Mouse (Mus musculus): ENCODE results near the gene Zfyve1. TPM values are rescaled to one million over a fixed set of nuclear protein-coding genes. Genes with fewer than 3 reads are reported as not detected.
A peak's percentile ranks its signal among the peaks of the same experiment; 100 is the strongest.

Zfyve1 gene
- polyA plus RNA-seq, 1 experiment = 37.7 TPM

GRCm38 (mm10) chr12:83517580-83517979 lies 79.4 kb downstream of the Zfyve1 start:
- H3K36me3 ChIP-seq (ENCODE audit: control insufficient read depth, insufficient read depth, low read length, poor library complexity, severe bottlenecking) = no peaks in the 10 kb centered on the region
- no peaks in the 10 kb centered on the region for H3K9me3 ChIP-seq (replicated peaks; ENCODE audit: control insufficient read depth, insufficient read depth, low read length, poor library complexity, severe bottlenecking)
- TF ChIP-seq EP300 (IDR thresholded peaks at IDR 0.05; ENCODE audit: insufficient read depth, low read depth, low read length) (no peak), POLR2A (IDR thresholded peaks at IDR 0.05; ENCODE audit: insufficient read depth, low read length) (no peak), CTCF (IDR thresholded peaks at IDR 0.05; ENCODE audit: low read depth, low read length) (no peak)
- H3K27me3 ChIP-seq (ENCODE audit: control insufficient read depth, insufficient read depth, low read length, poor library complexity, severe bottlenecking) = no peaks in the 10 kb centered on the region
- H3K9ac ChIP-seq (ENCODE audit: low read depth, poor library complexity, severe bottlenecking) = no peak overlapping the region
- peak overlapping the region; percentile 20 for H3K27ac ChIP-seq (ENCODE audit: insufficient read depth, low read length)
- no peak overlapping the region for H3K4me3 ChIP-seq (ENCODE audit: low read depth, low read length)
- peaks cover 3% of the 10 kb centered on the region for H3K4me1 ChIP-seq (ENCODE audit: control insufficient read depth, insufficient read depth, low read length)

GRCm38 (mm10) chr12:83514216-83514615 lies 82.8 kb downstream of the Zfyve1 start:
- Histone ChIP-seq H3K9ac (ENCODE audit: low read depth, poor library complexity, severe bottlenecking) (no peak overlapping the region), H3K27me3 (ENCODE audit: control insufficient read depth, insufficient read depth, low read length, poor library complexity, severe bottlenecking) (no peaks in the 10 kb centered on the region), H3K27ac (ENCODE audit: insufficient read depth, low read length) (no peak overlapping the region), H3K36me3 (ENCODE audit: control insufficient read depth, insufficient read depth, low read length, poor library complexity, severe bottlenecking) (no peaks in the 10 kb centered on the region), H3K9me3 (replicated peaks; ENCODE audit: control insufficient read depth, insufficient read depth, low read length, poor library complexity, severe bottlenecking) (no peaks in the 10 kb centered on the region), H3K4me1 (ENCODE audit: control insufficient read depth, insufficient read depth, low read length) (peaks cover 3% of the 10 kb centered on the region), H3K4me3 (ENCODE audit: low read depth, low read length) (no peak overlapping the region)
- TF ChIP-seq EP300 (IDR thresholded peaks at IDR 0.05; ENCODE audit: insufficient read depth, low read depth, low read length) (no peak), POLR2A (IDR thresholded peaks at IDR 0.05; ENCODE audit: insufficient read depth, low read length) (no peak), CTCF (IDR thresholded peaks at IDR 0.05; ENCODE audit: low read depth, low read length) (no peak)

- no peak overlapping the region for H3K27ac ChIP-seq (ENCODE audit: insufficient read depth, low read length)
- no peak for TF ChIP-seq CTCF (IDR thresholded peaks at IDR 0.05; ENCODE audit: low read depth, low read length)
- no peak for TF ChIP-seq POLR2A (IDR thresholded peaks at IDR 0.05; ENCODE audit: insufficient read depth, low read length)
- no peak for TF ChIP-seq EP300 (IDR thresholded peaks at IDR 0.05; ENCODE audit: insufficient read depth, low read depth, low read length)
These were observed 83.8 kb downstream of the Zfyve1 start for GRCm38 (mm10) chr12:83513185-83513584.

GRCm38 (mm10) chr12:83512783-83513182 lies 84.2 kb downstream of the Zfyve1 start:
- Histone ChIP-seq H3K9me3 (replicated peaks; ENCODE audit: control insufficient read depth, insufficient read depth, low read length, poor library complexity, severe bottlenecking) (no peaks in the 10 kb centered on the region), H3K27ac (ENCODE audit: insufficient read depth, low read length) (no peak overlapping the region), H3K4me3 (ENCODE audit: low read depth, low read length) (no peak overlapping the region), H3K4me1 (ENCODE audit: control insufficient read depth, insufficient read depth, low read length) (peaks cover 4% of the 10 kb centered on the region), H3K27me3 (ENCODE audit: control insufficient read depth, insufficient read depth, low read length, poor library complexity, severe bottlenecking) (no peaks in the 10 kb centered on the region), H3K9ac (ENCODE audit: low read depth, poor library complexity, severe bottlenecking) (no peak overlapping the region), H3K36me3 (ENCODE audit: control insufficient read depth, insufficient read depth, low read length, poor library complexity, severe bottlenecking) (no peaks in the 10 kb centered on the region)
- TF ChIP-seq EP300 (IDR thresholded peaks at IDR 0.05; ENCODE audit: insufficient read depth, low read depth, low read length) (no peak), CTCF (IDR thresholded peaks at IDR 0.05; ENCODE audit: low read depth, low read length) (no peak), POLR2A (IDR thresholded peaks at IDR 0.05; ENCODE audit: insufficient read depth, low read length) (no peak)

More at GRCm38 (mm10) chr12:83513185-83513584, 83.8 kb downstream of the Zfyve1 start:
- H3K36me3 ChIP-seq (ENCODE audit: control insufficient read depth, insufficient read depth, low read length, poor library complexity, severe bottlenecking) = no peaks in the 10 kb centered on the region
- H3K9me3 ChIP-seq (replicated peaks; ENCODE audit: control insufficient read depth, insufficient read depth, low read length, poor library complexity, severe bottlenecking) = no peaks in the 10 kb centered on the region
- no peaks in the 10 kb centered on the region for H3K27me3 ChIP-seq (ENCODE audit: control insufficient read depth, insufficient read depth, low read length, poor library complexity, severe bottlenecking)
- H3K9ac ChIP-seq (ENCODE audit: low read depth, poor library complexity, severe bottlenecking) = no peak overlapping the region
- H3K4me1 ChIP-seq (ENCODE audit: control insufficient read depth, insufficient read depth, low read length) = peaks cover 3% of the 10 kb centered on the region
- H3K4me3 ChIP-seq (ENCODE audit: low read depth, low read length) = no peak overlapping the region

DNA sequence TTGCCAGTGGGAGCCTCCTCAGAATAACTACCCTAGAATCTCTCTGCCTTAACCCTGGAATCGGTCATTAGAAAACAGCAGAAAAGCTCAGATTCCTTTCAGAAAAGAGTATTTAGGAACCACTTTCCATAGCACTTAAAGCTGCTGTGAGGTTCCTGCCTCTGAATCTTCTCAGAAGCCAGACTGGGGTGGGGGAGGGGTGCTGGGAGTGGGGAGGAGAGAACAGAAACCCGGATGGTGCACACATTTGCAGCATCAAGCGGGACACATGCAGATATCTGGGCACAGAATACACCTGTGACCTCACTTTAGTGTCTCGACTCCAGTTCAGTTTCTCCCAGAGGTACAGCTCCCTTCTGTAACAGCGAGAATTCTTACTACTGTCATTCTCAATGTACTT lies 86.4 kb downstream of the Zfyve1 start:
- H3K9ac ChIP-seq (ENCODE audit: low read depth, poor library complexity, severe bottlenecking) = no peak overlapping the region
- H3K27ac ChIP-seq (ENCODE audit: insufficient read depth, low read length) = no peak overlapping the region
- no peaks in the 10 kb centered on the region for H3K9me3 ChIP-seq (replicated peaks; ENCODE audit: control insufficient read depth, insufficient read depth, low read length, poor library complexity, severe bottlenecking)
- no peaks in the 10 kb centered on the region for H3K36me3 ChIP-seq (ENCODE audit: control insufficient read depth, insufficient read depth, low read length, poor library complexity, severe bottlenecking)
- H3K27me3 ChIP-seq (ENCODE audit: control insufficient read depth, insufficient read depth, low read length, poor library complexity, severe bottlenecking) = no peaks in the 10 kb centered on the region
- TF ChIP-seq POLR2A (IDR thresholded peaks at IDR 0.05; ENCODE audit: insufficient read depth, low read length) (no peak), CTCF (IDR thresholded peaks at IDR 0.05; ENCODE audit: low read depth, low read length) (no peak), EP300 (IDR thresholded peaks at IDR 0.05; ENCODE audit: insufficient read depth, low read depth, low read length) (no peak)
- H3K4me1 ChIP-seq (ENCODE audit: control insufficient read depth, insufficient read depth, low read length) = peaks cover 2% of the 10 kb centered on the region
- H3K4me3 ChIP-seq (ENCODE audit: low read depth, low read length) = no peak overlapping the region

- Histone ChIP-seq H3K9ac (ENCODE audit: low read depth, poor library complexity, severe bottlenecking) (peak overlapping the region; percentile 32), H3K4me3 (ENCODE audit: low read depth, low read length) (peak overlapping the region; percentile 40; the same call in 1 of the 2 replicates), H3K27ac (ENCODE audit: insufficient read depth, low read length) (no peak overlapping the region), H3K36me3 (ENCODE audit: control insufficient read depth, insufficient read depth, low read length, poor library complexity, severe bottlenecking) (no peaks in the 10 kb centered on the region), H3K27me3 (ENCODE audit: control insufficient read depth, insufficient read depth, low read length, poor library complexity, severe bottlenecking) (no peaks in the 10 kb centered on the region), H3K4me1 (ENCODE audit: control insufficient read depth, insufficient read depth, low read length) (peaks cover 2% of the 10 kb centered on the region), H3K9me3 (replicated peaks; ENCODE audit: control insufficient read depth, insufficient read depth, low read length, poor library complexity, severe bottlenecking) (no peaks in the 10 kb centered on the region)
- TF ChIP-seq CTCF (IDR thresholded peaks at IDR 0.05; ENCODE audit: low read depth, low read length) (peak; percentile 23), POLR2A (IDR thresholded peaks at IDR 0.05; ENCODE audit: insufficient read depth, low read length) (no peak)
These were observed 90.5 kb downstream of the Zfyve1 start for GRCm38 (mm10) chr12:83506543-83506942.
